Mouse (Mus musculus) neutrophil, adult 59 days (primary cell): Measurements from ENCODE around the gene Dnajb14. TPM values are rescaled to one million over a fixed set of nuclear protein-coding genes. Genes with fewer than 3 reads are reported as not detected.

Experiments
- total RNA-seq, 2 experiments: library from RNA; stranded (reverse); gene quantifications; 1 replicate in 1 of 2; 2 replicates in 1 of 2; pipeline ENCODE4 v1.2.4; 2023

Dnajb14 gene
- total RNA-seq = 10 to 100 TPM; 15.9 to 23.9 TPM

GRCm38 (mm10) chr3:137867437-137868093 is at the start of gene Dnajb14:
Dnajb14 (plus strand) TSS chr3:137867675.

GRCm38 (mm10) chr3:137864124-137864987 is 3.1 kb upstream of the Dnajb14 start, which contains the start of gene H2afz:
H2afz (plus strand) TSS chr3:137864487.

GRCm38 (mm10) chr3:137918172-137918931 is 50.9 kb downstream of the Dnajb14 start, which contains the start of gene Lamtor3:
Lamtor3 (plus strand) TSS chr3:137918506.

Other genes starting within 250 kb of the Dnajb14 start
- gene Ddit4l, start 246.1 kb upstream of the Dnajb14 start, total RNA-seq = not detected
- gene Gm21962, start 196.2 kb upstream of the Dnajb14 start, total RNA-seq = not detected
- gene H2afz, start 3.2 kb upstream of the Dnajb14 start, total RNA-seq = 100 to 1,000 TPM; 464 to 488 TPM
- gene Lamtor3, start 50.8 kb downstream of the Dnajb14 start, total RNA-seq = 10 to 100 TPM; 62.0 to 78.3 TPM
- 10 to 100 TPM; 44.5 to 48.6 TPM for gene Dapp1, start 113.9 kb downstream of the Dnajb14 start, total RNA-seq
- not detected for gene 1110002E22Rik, start 197.4 kb downstream of the Dnajb14 start, total RNA-seq
- not detected for gene Gm5105, start 199.7 kb downstream of the Dnajb14 start, total RNA-seq